Mouse (Mus musculus): Measurements from ENCODE around the gene Slco4a1. TPM values are rescaled to one million over a fixed set of nuclear protein-coding genes. Genes with fewer than 3 reads are reported as not detected.
A peak's percentile ranks its signal among the peaks of the same experiment; 100 is the strongest.

The Slco4a1 gene
- total RNA-seq, 2 experiments from 2014 or later = 0.23 TPM; not detected in 1

- no peak for DNase-seq
These were observed 10.1 kb upstream of the Slco4a1 start for GRCm38 (mm10) chr2:180445962-180446361.

GRCm38 (mm10) chr2:180449007-180449406 is 7.0 kb upstream of the Slco4a1 start:
- DNase-seq = no peak

- peak in 1 of 2 experiments; percentile 33 for DNase-seq
These were observed 5.5 kb upstream of the Slco4a1 start for GRCm38 (mm10) chr2:180450529-180450928.

- DNase-seq = no peak
These were observed 660 bp downstream of the Slco4a1 start for GRCm38 (mm10) chr2:180456705-180457104.

- DNase-seq = no peak
These were observed 1.6 kb downstream of the Slco4a1 start for GRCm38 (mm10) chr2:180457680-180458079.

- no peak for DNase-seq
These were observed 3.4 kb downstream of the Slco4a1 start for GRCm38 (mm10) chr2:180459437-180459836.

GRCm38 (mm10) chr2:180460801-180461200 is 4.8 kb downstream of the Slco4a1 start:
- no peak for DNase-seq

- DNase-seq = no peak
These were observed 6.5 kb downstream of the Slco4a1 start for GRCm38 (mm10) chr2:180462593-180462992.

- no peak for DNase-seq
These were observed 10.5 kb downstream of the Slco4a1 start for GRCm38 (mm10) chr2:180466505-180466904.

GRCm38 (mm10) chr2:180468871-180469270 is 12.8 kb downstream of the Slco4a1 start:
- no peak for DNase-seq

GRCm38 (mm10) chr2:180469768-180470167 is 13.7 kb downstream of the Slco4a1 start:
- DNase-seq = peak; percentile 29 to 41

- DNase-seq = peak in 1 of 2 experiments; percentile 9
These were observed 16.4 kb downstream of the Slco4a1 start for GRCm38 (mm10) chr2:180472306-180473079.

GRCm38 (mm10) chr2:180473080-180473440 is 17.0 kb downstream of the Slco4a1 start:
- peak; percentile 43 to 53 for DNase-seq

- DNase-seq = no peak
These were observed 18.8 kb downstream of the Slco4a1 start for GRCm38 (mm10) chr2:180474864-180475263.

GRCm38 (mm10) chr2:180482274-180482673 is 26.2 kb downstream of the Slco4a1 start:
- DNase-seq = no peak

- DNase-seq = no peak
These were observed 28.8 kb downstream of the Slco4a1 start for GRCm38 (mm10) chr2:180484882-180485281.

- no peak for DNase-seq
These were observed 29.3 kb downstream of the Slco4a1 start for GRCm38 (mm10) chr2:180485306-180485705.

- DNase-seq = no peak
These were observed 32.2 kb downstream of the Slco4a1 start for GRCm38 (mm10) chr2:180488210-180488751.

GRCm38 (mm10) chr2:180495906-180496305 is 39.9 kb downstream of the Slco4a1 start:
- peak; percentile 15 to 16 for DNase-seq

GRCm38 (mm10) chr2:180499741-180500140 is 43.7 kb downstream of the Slco4a1 start, which contains the start of gene Ntsr1:
Gene Ntsr1 (plus strand): TSS chr2:180499976.
- no peak for DNase-seq

GRCm38 (mm10) chr2:180500726-180501125 is 44.7 kb downstream of the Slco4a1 start:
- no peak for DNase-seq

GRCm38 (mm10) chr2:180501217-180501967 is 45.3 kb downstream of the Slco4a1 start:
- no peak for DNase-seq

- no peak for DNase-seq
These were observed 50.2 kb downstream of the Slco4a1 start for GRCm38 (mm10) chr2:180506281-180506680.
